Mouse (Mus musculus) heart, adult 11 months (tissue): ENCODE measurements around the gene Gpr176.

ENCODE experiments used
- DNase-seq: peaks from one replicate; pipeline ENCODE4 v3.0.0; 2022

Gpr176 gene

GRCm38 (mm10) chr2:118298601-118299000 lies 74.6 kb downstream of the Gpr176 start:
- no peak for DNase-seq

GRCm38 (mm10) chr2:118297966-118298365 lies 75.3 kb downstream of the Gpr176 start:
- DNase-seq: peak; percentile 4

GRCm38 (mm10) chr2:118295505-118295904 lies 77.7 kb downstream of the Gpr176 start:
- peak; percentile 94 for DNase-seq

GRCm38 (mm10) chr2:118293583-118293982 lies 79.6 kb downstream of the Gpr176 start:
- DNase-seq: no peak

GRCm38 (mm10) chr2:118289066-118289460 lies 84.2 kb downstream of the Gpr176 start:
- peak; percentile 13 for DNase-seq

- peak; percentile 36 for DNase-seq
These were observed 84.7 kb downstream of the Gpr176 start for GRCm38 (mm10) chr2:118288326-118289065.

GRCm38 (mm10) chr2:118287678-118288077 lies 85.5 kb downstream of the Gpr176 start:
- peak; percentile 41 for DNase-seq

- DNase-seq: peak; percentile 63
These were observed 90.8 kb downstream of the Gpr176 start for GRCm38 (mm10) chr2:118282467-118282866.

- DNase-seq: no peak
These were observed 95.0 kb downstream of the Gpr176 start for GRCm38 (mm10) chr2:118278249-118278648.

GRCm38 (mm10) chr2:118271606-118272005 lies 101.6 kb downstream of the Gpr176 start:
- no peak for DNase-seq

- no peak for DNase-seq
These were observed 103.0 kb downstream of the Gpr176 start for GRCm38 (mm10) chr2:118270213-118270612.

- DNase-seq: no peak
These were observed 109.4 kb downstream of the Gpr176 start for GRCm38 (mm10) chr2:118263914-118264201.

GRCm38 (mm10) chr2:118263151-118263913 lies 109.9 kb downstream of the Gpr176 start:
- no peak for DNase-seq

- DNase-seq: no peak
These were observed 110.5 kb downstream of the Gpr176 start for GRCm38 (mm10) chr2:118262673-118263072.

GRCm38 (mm10) chr2:118259746-118260145 lies 113.5 kb downstream of the Gpr176 start:
- DNase-seq: no peak

GRCm38 (mm10) chr2:118257094-118257493 lies 116.1 kb downstream of the Gpr176 start:
- DNase-seq: no peak

GRCm38 (mm10) chr2:118256621-118257053 lies 116.6 kb downstream of the Gpr176 start, which contains the start of gene Fsip1:
Fsip1 (minus strand) TSS chr2:118256966.
- peak; percentile 97 for DNase-seq

GRCm38 (mm10) chr2:118254516-118254915 lies 118.7 kb downstream of the Gpr176 start:
- no peak for DNase-seq

- peak; percentile 43 for DNase-seq
These were observed 124.3 kb downstream of the Gpr176 start for GRCm38 (mm10) chr2:118248966-118249365.

GRCm38 (mm10) chr2:118248016-118248415 lies 125.2 kb downstream of the Gpr176 start:
- DNase-seq: no peak

GRCm38 (mm10) chr2:118245914-118246313 lies 127.3 kb downstream of the Gpr176 start:
- DNase-seq: peak; percentile 91

- DNase-seq: peak; percentile 82
These were observed 137.0 kb downstream of the Gpr176 start for GRCm38 (mm10) chr2:118236196-118236595.

GRCm38 (mm10) chr2:118235614-118236013 lies 137.6 kb downstream of the Gpr176 start:
- DNase-seq: peak; percentile 29

GRCm38 (mm10) chr2:118230544-118230943 lies 142.7 kb downstream of the Gpr176 start:
- DNase-seq: no peak
